Mouse (Mus musculus) embryonic facial prominence, embryonic 14.5 days (tissue): ENCODE measurements around the gene Nol7. TPM values are rescaled to one million over a fixed set of nuclear protein-coding genes. Genes with fewer than 3 reads are reported as not detected.
A peak's percentile ranks its signal among the peaks of the same experiment; 100 is the strongest.

Experiments
- ATAC-seq: fragments of 200-750 bp; cut with Nextera tagmentation; 2 replicates; pipeline ENCODE4 v1.8.0; 2017; ENCODE audit warnings: low read depth, moderate number of reproducible peaks, moderate TSS enrichment
- DNase-seq: peaks from one replicate; pipeline ENCODE4 v3.0.0-alpha.2; 2015; ENCODE audit warnings: low spot score
- H3K27ac ChIP-seq: fragments of 300-500 bp; sonication (generic); replicated peaks from 2 replicates; pipeline ENCODE4 v1.5.1; 2014; ENCODE audit warnings: low read depth, mild to moderate bottlenecking, low read length, moderate library complexity
- H3K27me3 ChIP-seq: fragments of 300-500 bp; sonication (generic); replicated peaks from 2 replicates; pipeline ENCODE4 v1.6.1; 2014; ENCODE audit warnings: low read length; ENCODE audit not compliant: control insufficient read depth, insufficient read depth
- H3K36me3 ChIP-seq: fragments of 300-500 bp; sonication (generic); 2 replicates; pipeline ENCODE4 v1.6.1; 2014; ENCODE audit warnings: low read length, mixed read lengths; ENCODE audit not compliant: control insufficient read depth, insufficient read depth
- H3K4me1 ChIP-seq: fragments of 300-500 bp; sonication (generic); 2 replicates; pipeline ENCODE4 v1.6.1; 2014; ENCODE audit warnings: antibody characterized with exemption, low read length; ENCODE audit not compliant: control insufficient read depth, insufficient read depth
- H3K4me2 ChIP-seq: fragments of 300-500 bp; sonication (generic); 2 replicates; pipeline ENCODE4 v1.6.1; 2014; ENCODE audit warnings: low read depth, mild to moderate bottlenecking, low read length, moderate library complexity, mixed read lengths
- H3K4me3 ChIP-seq: fragments of 300-500 bp; sonication (generic); 2 replicates; pipeline ENCODE4 v1.5.1; 2014; ENCODE audit warnings: low read depth, mild to moderate bottlenecking, low read length
- H3K9ac ChIP-seq: fragments of 300-500 bp; sonication (generic); 2 replicates; pipeline ENCODE4 v1.6.1; 2014; ENCODE audit warnings: low read depth, mild to moderate bottlenecking, low read length, moderate library complexity, mixed read lengths
- H3K9me3 ChIP-seq: fragments of 300-500 bp; sonication (generic); 2 replicates; pipeline ENCODE4 v1.6.1; 2016; ENCODE audit warnings: low read length; ENCODE audit not compliant: control insufficient read depth
- WGBS: fragments of 180-500 bp; shearing (Covaris S2); extraction: QIAGEN DNeasy Blood & Tissue Kit; methylation state at CpG from one replicate; pipeline ENCODE4 v1.1.7; 2014; 5-methylcytosine and 5-hydroxymethylcytosine counted together
- polyA plus RNA-seq: library from polyadenylated mRNA; unstranded; fragments of >200 nt; fragmentation: Nextera tagmentation; extraction: Ambion mirVana; gene quantifications from 2 replicates; pipeline ENCODE4 v1.2.1, GENCODE M21; 2014

Gene Nol7
- polyA plus RNA-seq, 1 experiment from 2014 or later = 145 TPM

- no peaks in the 10 kb centered on the region for H3K9me3 ChIP-seq
- peak within 1 kb of the TSS; percentile 62 for H3K4me3 ChIP-seq
- H3K9ac ChIP-seq = peak within 1 kb of the TSS; percentile 76
- no peak within 1 kb of the TSS; the same call in 1 of the 2 replicates for H3K27ac ChIP-seq
- no peaks in the 10 kb centered on the region for H3K4me1 ChIP-seq
- H3K4me2 ChIP-seq = peak within 1 kb of the TSS; percentile 79
- H3K27me3 ChIP-seq = no peaks in the 10 kb centered on the region
- H3K36me3 ChIP-seq = no peaks in the 10 kb centered on the region
- ATAC-seq (peak; percentile 97), DNase-seq (peak; percentile 94)
- WGBS = 14% methylated on average over 41 of the region's 42 CpGs
These were observed 33.0 kb upstream of the Nol7 start, which contains the start of gene Sirt5 for GRCm38 (mm10) chr13:43364985-43365824. Gene Sirt5 (plus strand): TSS chr13:43365496.

DNA sequence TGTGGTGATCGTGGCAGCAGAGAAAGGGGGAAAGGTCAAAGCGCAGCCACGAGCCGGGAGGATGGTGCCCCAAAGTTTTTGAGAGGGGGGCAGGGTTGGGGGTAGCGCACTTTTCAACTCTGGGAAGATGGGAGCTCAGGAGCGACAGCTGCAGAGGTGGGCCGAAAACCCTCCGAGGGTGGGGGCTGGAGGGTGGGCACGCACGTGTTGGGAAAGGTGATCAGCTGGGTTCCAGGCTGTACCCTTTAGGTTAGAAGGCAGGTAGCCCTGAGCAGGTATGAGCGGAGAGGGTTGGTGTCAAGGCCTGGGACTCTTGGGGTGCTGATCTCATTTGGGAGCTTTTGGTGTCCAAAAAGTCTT is 32.4 kb upstream of the Nol7 start:
- no peak for DNase-seq
- H3K4me3 ChIP-seq = peak overlapping the region; percentile 62
- 0 out of 2 replicates have a peak, but pooled peaks cover 3% of the 10 kb centered on the region for H3K36me3 ChIP-seq
- H3K4me2 ChIP-seq = peak overlapping the region; percentile 79
- ATAC-seq = no peak; the same call in 1 of the 2 replicates
- H3K27ac ChIP-seq = no peak overlapping the region; the same call in 1 of the 2 replicates
- no peaks in the 10 kb centered on the region for H3K4me1 ChIP-seq
- no peaks in the 10 kb centered on the region for H3K9me3 ChIP-seq
- peak overlapping the region; percentile 76 for H3K9ac ChIP-seq
- 10% methylated on average over 9 of the region's 11 CpGs for WGBS
- no peaks in the 10 kb centered on the region for H3K27me3 ChIP-seq

DNA sequence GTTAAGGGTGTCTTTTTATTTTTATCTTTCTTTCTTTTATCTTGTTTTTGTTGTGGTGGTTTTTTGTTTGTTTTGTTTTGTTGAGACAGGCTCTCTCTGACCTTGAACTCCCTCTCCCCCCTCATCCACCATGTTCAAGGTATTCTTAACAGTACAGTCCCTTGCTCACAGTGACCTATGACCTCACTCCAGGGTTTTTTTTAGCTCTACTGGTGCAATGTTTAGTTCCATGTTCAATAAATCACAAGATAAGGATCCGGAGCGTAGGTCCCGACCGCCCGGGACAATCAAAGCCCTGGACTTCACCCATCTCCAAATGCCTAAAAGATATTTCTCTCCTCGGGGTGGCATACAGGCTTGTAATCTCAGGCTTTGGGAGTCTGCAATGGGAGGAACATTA is 28.1 kb upstream of the Nol7 start:
- DNase-seq = no peak
- no peak for ATAC-seq
- no peaks in the 10 kb centered on the region for H3K27me3 ChIP-seq
- H3K36me3 ChIP-seq = peaks cover 30% of the 10 kb centered on the region
- H3K9me3 ChIP-seq = peaks cover 4% of the 10 kb centered on the region
- 94% methylated on average over 6 of the region's 6 CpGs for WGBS
- no peak overlapping the region for H3K4me3 ChIP-seq
- H3K4me2 ChIP-seq = no peak overlapping the region
- H3K9ac ChIP-seq = no peak overlapping the region
- no peak overlapping the region for H3K27ac ChIP-seq
- no peaks in the 10 kb centered on the region for H3K4me1 ChIP-seq

- WGBS = 83% methylated on average over 1 of the region's 1 CpGs
- H3K36me3 ChIP-seq = peaks cover 46% of the 10 kb centered on the region
- H3K27ac ChIP-seq = no peak overlapping the region
- H3K4me3 ChIP-seq = no peak overlapping the region
- no peaks in the 10 kb centered on the region for H3K27me3 ChIP-seq
- no peak for ATAC-seq
- DNase-seq = no peak
- H3K9me3 ChIP-seq = peaks cover 4% of the 10 kb centered on the region
- H3K4me2 ChIP-seq = no peak overlapping the region
- H3K4me1 ChIP-seq = no peaks in the 10 kb centered on the region
- no peak overlapping the region for H3K9ac ChIP-seq
These were observed 25.3 kb upstream of the Nol7 start for GRCm38 (mm10) chr13:43372892-43373291.

DNA sequence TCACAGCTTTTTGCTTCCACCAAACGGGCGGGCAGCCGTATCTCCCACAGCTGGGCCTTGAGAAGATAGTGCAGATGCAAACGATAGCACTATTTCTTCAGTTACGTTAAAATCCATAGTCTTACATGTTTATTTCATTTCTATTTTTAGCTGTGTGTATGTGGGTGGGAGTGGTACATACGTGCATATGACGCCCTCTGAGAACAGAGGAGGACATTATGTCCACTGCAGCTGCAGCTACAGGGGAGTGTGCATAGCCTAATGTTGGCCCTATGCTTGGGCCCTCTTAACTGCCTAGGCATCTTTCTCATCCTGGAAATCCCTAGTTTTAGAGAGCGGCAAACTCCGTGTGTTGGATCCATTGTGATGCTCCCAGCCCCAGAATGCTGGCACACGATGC is 24.0 kb upstream of the Nol7 start:
- Histone ChIP-seq H3K9me3 (peaks cover 4% of the 10 kb centered on the region), H3K4me3 (no peak overlapping the region), H3K27me3 (no peaks in the 10 kb centered on the region), H3K9ac (no peak overlapping the region), H3K36me3 (peaks cover 53% of the 10 kb centered on the region), H3K4me1 (no peaks in the 10 kb centered on the region), H3K27ac (no peak overlapping the region), H3K4me2 (no peak overlapping the region)
- DNase-seq (no peak), ATAC-seq (no peak)
- WGBS = 83% methylated on average over 10 of the region's 10 CpGs

GRCm38 (mm10) chr13:43374918-43375432 is 23.2 kb upstream of the Nol7 start:
- Histone ChIP-seq H3K9ac (no peak overlapping the region), H3K9me3 (peaks cover 4% of the 10 kb centered on the region), H3K27me3 (no peaks in the 10 kb centered on the region), H3K27ac (no peak overlapping the region), H3K36me3 (peaks cover 53% of the 10 kb centered on the region), H3K4me3 (no peak overlapping the region), H3K4me1 (no peaks in the 10 kb centered on the region), H3K4me2 (no peak overlapping the region)
- ATAC-seq (no peak), DNase-seq (no peak)
- WGBS = 56% methylated on average over 2 of the region's 2 CpGs

DNA sequence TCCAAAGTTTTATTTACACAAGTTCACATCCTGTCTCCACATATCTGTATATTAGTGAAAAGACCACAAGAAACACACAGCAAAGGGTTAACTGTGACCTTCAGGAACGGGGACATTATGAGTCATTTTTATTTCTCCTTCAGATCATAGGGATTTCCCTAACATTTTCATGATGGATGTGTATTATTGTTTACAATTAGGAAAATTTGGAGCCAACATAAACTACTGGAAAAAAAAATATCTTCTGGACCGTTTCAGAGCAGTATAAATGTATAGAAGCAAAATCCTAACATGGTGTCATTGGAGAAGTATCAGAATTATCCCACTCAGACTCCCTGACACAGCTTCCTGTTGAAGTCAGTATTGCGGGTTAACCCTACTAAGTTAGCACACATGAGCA is 18.2 kb upstream of the Nol7 start:
- 78% methylated on average over 3 of the region's 3 CpGs for WGBS
- no peak overlapping the region for H3K4me3 ChIP-seq
- no peaks in the 10 kb centered on the region for H3K27me3 ChIP-seq
- no peaks in the 10 kb centered on the region for H3K4me1 ChIP-seq
- H3K9me3 ChIP-seq = no peaks in the 10 kb centered on the region
- H3K36me3 ChIP-seq = peaks cover 45% of the 10 kb centered on the region
- ATAC-seq (no peak), DNase-seq (no peak)
- no peak overlapping the region for H3K27ac ChIP-seq
- no peak overlapping the region for H3K4me2 ChIP-seq
- H3K9ac ChIP-seq = no peak overlapping the region

GRCm38 (mm10) chr13:43385321-43385720 is 12.9 kb upstream of the Nol7 start:
- Histone ChIP-seq H3K9me3 (0 out of 2 replicates have a peak, but pooled peaks cover 3% of the 10 kb centered on the region), H3K4me2 (no peak overlapping the region), H3K4me1 (no peaks in the 10 kb centered on the region), H3K4me3 (no peak overlapping the region), H3K27me3 (no peaks in the 10 kb centered on the region), H3K27ac (no peak overlapping the region), H3K9ac (no peak overlapping the region), H3K36me3 (peaks cover 32% of the 10 kb centered on the region)
- DNase-seq (no peak), ATAC-seq (no peak)
- WGBS = 94% methylated on average over 10 of the region's 10 CpGs
